10 mouse cellular contexts compared by ENCODE assay signal in genomic region chr11:103144309-103145285, GRCm38 (mm10). TPM values are rescaled to one million over a fixed set of nuclear protein-coding genes. Genes with fewer than 3 reads are reported as not detected.
DNase-seq lines count a peak whose midpoint lies in the region; ATAC-seq and TF ChIP-seq lines count a peak whose summit lies in the region.
"Had no signal": no experiment of that assay in that cellular context is flagged by ENCODE, and none has a peak within 500 bp of the region (broad histone marks: within the 10 kb centered on the region; RNA-seq: fewer than 3 reads in every experiment).

No protein-coding gene starts in this region.

- DNase-seq in adrenal gland, postnatal 10 days = peak; percentile 69
- DNase-seq in adrenal gland, postnatal 4 days (ENCODE audit: low spot score in 2 of 2) = no peak
- no peak for DNase-seq in liver, embryonic 11.5 days (ENCODE audit: low spot score)
- no peak for DNase-seq in liver
- no peak for DNase-seq in liver, postnatal 0 days
- no peak for DNase-seq in frontal cortex, postnatal 10 days (ENCODE audit: low spot score in 2 of 2)
- DNase-seq in lung, adult 2 months = no peak
- DNase-seq: lung, postnatal 10 days; thymus, postnatal 36 days had no signal

- peak; percentile 45 for ATAC-seq in liver, embryonic 11.5 days (replicated peaks; ENCODE audit: low FRiP score)
- ATAC-seq in liver, postnatal 0 days = peak; percentile 20; the same call in 1 of the 2 replicates

- H3K4me3 ChIP-seq in liver, embryonic 11.5 days (ENCODE audit: low read depth, low read length) = no peak overlapping the region; the same call in 1 of the 2 replicates
- H3K4me3 ChIP-seq in embryonic fibroblast, embryonic 13.5 days (ENCODE audit: insufficient read depth, low read length) = no peak overlapping the region
- no peak overlapping the region for H3K4me3 ChIP-seq in liver, postnatal 0 days (ENCODE audit: low read depth, low read length)
- no peak overlapping the region for H3K4me3 ChIP-seq in lung, adult 2 months (replicated peaks; ENCODE audit: extremely low read depth, low read depth, low read length)

- peak overlapping the region; percentile 44; the same call in 1 of the 2 replicates for H3K27ac ChIP-seq in liver, embryonic 11.5 days (ENCODE audit: low read depth, low read length)
- H3K27ac ChIP-seq in embryonic fibroblast, embryonic 13.5 days (ENCODE audit: insufficient read depth, low read length) = peak overlapping the region; percentile 38
- H3K27ac ChIP-seq in liver, postnatal 0 days (ENCODE audit: low read depth) = peak overlapping the region; percentile 39; the same call in 1 of the 2 replicates

- peaks cover 39% of the 10 kb centered on the region for H3K4me1 ChIP-seq in liver, embryonic 11.5 days (replicated peaks; ENCODE audit: control insufficient read depth, insufficient read depth, low read length)
- H3K4me1 ChIP-seq in embryonic fibroblast, embryonic 13.5 days (ENCODE audit: control insufficient read depth, insufficient read depth, low read length) = peaks cover 15% of the 10 kb centered on the region
- peaks cover 24% of the 10 kb centered on the region for H3K4me1 ChIP-seq in liver, postnatal 0 days (ENCODE audit: insufficient read depth)
- H3K4me1 ChIP-seq in lung, adult 2 months (ENCODE audit: control insufficient read depth, insufficient read depth, low read length) = peaks cover 22% of the 10 kb centered on the region

- H3K36me3 ChIP-seq in liver, embryonic 11.5 days (ENCODE audit: control insufficient read depth, insufficient read depth, low read length) = no peaks in the 10 kb centered on the region; the same call in 1 of the 2 replicates
- H3K36me3 ChIP-seq in liver, postnatal 0 days (replicated peaks; ENCODE audit: insufficient read depth, low read length) = no peaks in the 10 kb centered on the region

- H3K9me3 ChIP-seq in liver, embryonic 11.5 days (ENCODE audit: control insufficient read depth, low read length) = no peaks in the 10 kb centered on the region
- no peaks in the 10 kb centered on the region for H3K9me3 ChIP-seq in liver, postnatal 0 days (ENCODE audit: low read length)

- no peak for TF ChIP-seq POLR2A in embryonic fibroblast, embryonic 13.5 days (IDR thresholded peaks at IDR 0.05; ENCODE audit: low read depth, low read length)
- TF ChIP-seq POLR2A in lung, adult 2 months (IDR thresholded peaks at IDR 0.05; ENCODE audit: borderline replicate concordance, extremely low read depth, low read depth, low read length) = no peak

- no peaks in the 10 kb centered on the region for H3K27me3 ChIP-seq in liver, embryonic 11.5 days (replicated peaks; ENCODE audit: control insufficient read depth, insufficient read depth, low read length)
- H3K27me3 ChIP-seq in liver, postnatal 0 days (ENCODE audit: insufficient read depth, low read length) = no peaks in the 10 kb centered on the region

- no peak for TF ChIP-seq EP300 in liver, postnatal 0 days (IDR thresholded peaks at IDR 0.05; ENCODE audit: low read depth)

- TF ChIP-seq CTCF in embryonic fibroblast, embryonic 13.5 days (IDR thresholded peaks at IDR 0.05; ENCODE audit: borderline replicate concordance, insufficient read depth, low read length) = no peak
- TF ChIP-seq CTCF in liver, postnatal 0 days (IDR thresholded peaks at IDR 0.05; ENCODE audit: low read depth) = no peak
- no peak for TF ChIP-seq CTCF in lung, adult 2 months (IDR thresholded peaks at IDR 0.05; ENCODE audit: insufficient read depth, low read length)

- peak overlapping the region; percentile 33; the same call in 1 of the 2 replicates for H3K4me2 ChIP-seq in liver, embryonic 11.5 days
- no peak overlapping the region for H3K4me2 ChIP-seq in liver, postnatal 0 days (ENCODE audit: low read depth, low read length)

- H3K9ac ChIP-seq in liver, embryonic 11.5 days (ENCODE audit: low read depth, low read length) = peak overlapping the region; percentile 41
- H3K9ac ChIP-seq in liver, postnatal 0 days (replicated peaks) = no peak overlapping the region

- 34% methylated on average over 12 of the region's 12 CpGs for WGBS in liver, embryonic 11.5 days
- WGBS in liver, postnatal 0 days (ENCODE audit: insufficient replicate concordance) = 49% methylated on average over 12 of the region's 12 CpGs
- WGBS in lung, adult 2 months = 55% methylated on average over 12 of the region's 12 CpGs

RNA-seq across cellular contexts. Expression of gene Hexim2, which starts 12.4 kb away (rescaled TPM):
- total RNA-seq in adrenal gland, postnatal 10 days (2021) = 1 to 10 TPM; 4.8 to 8.9 TPM
- 10 to 100 TPM; 10.4 to 11.8 TPM for total RNA-seq in adrenal gland, postnatal 4 days (2021)
- polyA plus RNA-seq in liver, embryonic 11.5 days (2014; fragmentation: Nextera tagmentation; extraction: Ambion mirVana) = 11.9 and 13.8 TPM in 2 replicates
- polyA plus RNA-seq in embryonic fibroblast, embryonic 13.5 days (2011; ENCODE audit: insufficient read length, low read depth, missing spikeins) = 2.3 and 3.1 TPM in 2 replicates
- polyA plus RNA-seq in liver, postnatal 0 days (2015; fragmentation: Nextera tagmentation; extraction: Ambion mirVana) = 3.4 and 3.7 TPM in 2 replicates
- 2.9 and 4.7 TPM in 2 replicates for polyA plus RNA-seq in lung, adult 2 months (2012; rRNA removed)

RNA-seq across cellular contexts. Expression of gene Fmnl1, which starts 26.3 kb away (rescaled TPM):
- total RNA-seq in adrenal gland, postnatal 10 days (2021) = 10 to 100 TPM; 17.7 to 20.5 TPM
- 10 to 100 TPM; 13.4 to 14.2 TPM for total RNA-seq in adrenal gland, postnatal 4 days (2021)
- polyA plus RNA-seq in liver, embryonic 11.5 days (2014; fragmentation: Nextera tagmentation; extraction: Ambion mirVana) = 6.3 and 6.9 TPM in 2 replicates
- 1.1 TPM in 1 of 2 replicates, not detected in the other for polyA plus RNA-seq in embryonic fibroblast, embryonic 13.5 days (2011; ENCODE audit: insufficient read length, low read depth, missing spikeins)
- 4.1 and 5.9 TPM in 2 replicates for polyA plus RNA-seq in liver, postnatal 0 days (2015; fragmentation: Nextera tagmentation; extraction: Ambion mirVana)
- polyA plus RNA-seq in lung, adult 2 months (2012; rRNA removed) = 26.4 and 31.7 TPM in 2 replicates

RNA-seq across cellular contexts. Expression of gene Hexim1, which starts 28.6 kb away (rescaled TPM):
- total RNA-seq in adrenal gland, postnatal 10 days (2021) = 10 to 100 TPM; 49.6 to 50.1 TPM
- 10 to 100 TPM; 50.6 to 53.4 TPM for total RNA-seq in adrenal gland, postnatal 4 days (2021)
- 4.6 and 6.1 TPM in 2 replicates for polyA plus RNA-seq in liver, embryonic 11.5 days (2014; fragmentation: Nextera tagmentation; extraction: Ambion mirVana)
- 16.8 and 19.0 TPM in 2 replicates for polyA plus RNA-seq in embryonic fibroblast, embryonic 13.5 days (2011; ENCODE audit: insufficient read length, low read depth, missing spikeins)
- 2.6 and 2.7 TPM in 2 replicates for polyA plus RNA-seq in liver, postnatal 0 days (2015; fragmentation: Nextera tagmentation; extraction: Ambion mirVana)
- polyA plus RNA-seq in lung, adult 2 months (2012; rRNA removed) = 15.2 and 16.0 TPM in 2 replicates

RNA-seq across cellular contexts. Expression of gene Acbd4, which starts 43.1 kb away (rescaled TPM):
- 10 to 100 TPM; 81.0 to 94.7 TPM for total RNA-seq in adrenal gland, postnatal 10 days (2021)
- total RNA-seq in adrenal gland, postnatal 4 days (2021) = 10 to 100 TPM; 58.4 to 64.4 TPM
- polyA plus RNA-seq in liver, embryonic 11.5 days (2014; fragmentation: Nextera tagmentation; extraction: Ambion mirVana) = 24.5 and 30.7 TPM in 2 replicates
- polyA plus RNA-seq in embryonic fibroblast, embryonic 13.5 days (2011; ENCODE audit: insufficient read length, low read depth, missing spikeins) = 23.3 and 24.3 TPM in 2 replicates
- polyA plus RNA-seq in liver, postnatal 0 days (2015; fragmentation: Nextera tagmentation; extraction: Ambion mirVana) = 56.5 and 57.0 TPM in 2 replicates
- 41.1 and 46.5 TPM in 2 replicates for polyA plus RNA-seq in lung, adult 2 months (2012; rRNA removed)

RNA-seq across cellular contexts. Expression of gene Plcd3, which starts 43.1 kb away (rescaled TPM):
- total RNA-seq in adrenal gland, postnatal 10 days (2021) = 10 to 100 TPM in 1 of 2 experiments, 1 to 10 TPM in 1; 8.7 to 11.0 TPM
- 1 to 10 TPM; 8.7 to 8.9 TPM for total RNA-seq in adrenal gland, postnatal 4 days (2021)
- 1.1 and 1.3 TPM in 2 replicates for polyA plus RNA-seq in liver, embryonic 11.5 days (2014; fragmentation: Nextera tagmentation; extraction: Ambion mirVana)
- 5.6 and 7.1 TPM in 2 replicates for polyA plus RNA-seq in embryonic fibroblast, embryonic 13.5 days (2011; ENCODE audit: insufficient read length, low read depth, missing spikeins)
- polyA plus RNA-seq in liver, postnatal 0 days (2015; fragmentation: Nextera tagmentation; extraction: Ambion mirVana) = 0.82 and 0.85 TPM in 2 replicates
- 11.0 and 17.2 TPM in 2 replicates for polyA plus RNA-seq in lung, adult 2 months (2012; rRNA removed)
